Mouse (Mus musculus): ENCODE data around the gene Tmem132d.

Gene Tmem132d

GRCm38 (mm10) chr5:128432916-128433315 lies at the start of gene Tmem132d:
Gene Tmem132d, minus strand, starts transcription at chr5:128433077.
- DNase-seq: no peak

DNA sequence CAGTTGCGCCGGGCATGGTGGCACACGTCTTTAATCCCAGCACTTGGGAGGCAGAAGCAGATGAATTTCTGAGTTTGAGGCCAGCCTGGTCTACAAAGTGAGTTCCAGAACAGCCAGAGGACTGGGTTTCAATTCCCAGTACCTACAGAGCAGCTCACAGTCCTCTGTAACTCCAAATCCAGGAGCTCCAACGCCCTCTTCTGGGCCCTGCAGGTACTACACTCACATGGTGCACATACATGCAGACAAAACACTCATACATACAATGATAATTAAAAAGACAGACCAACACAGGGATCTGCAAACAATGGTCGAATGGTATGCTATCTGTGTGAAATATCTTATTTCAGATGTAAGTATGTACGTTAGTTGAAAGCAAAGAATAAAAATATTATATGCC lies 47.9 kb upstream of the Tmem132d start:
- DNase-seq: no peak

DNA sequence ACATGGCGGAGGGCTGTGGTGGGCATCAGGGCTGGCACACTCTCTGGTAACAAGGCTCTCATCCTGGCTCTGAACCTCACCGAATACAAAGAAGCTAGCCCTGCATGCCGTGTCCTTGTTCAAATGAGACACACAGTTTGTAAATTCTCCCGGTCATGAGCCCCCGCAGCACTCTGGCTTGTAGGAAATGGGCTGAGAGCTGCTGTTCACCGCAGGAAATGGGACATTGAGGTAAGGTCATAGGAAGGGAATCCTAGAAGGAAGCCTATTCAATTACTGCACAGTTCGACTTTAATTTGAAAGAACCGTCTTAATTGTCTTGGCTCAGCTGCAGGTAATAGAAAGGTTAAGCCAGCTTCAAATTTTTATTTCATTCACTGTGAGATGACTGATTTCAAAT lies 42.5 kb upstream of the Tmem132d start:
- DNase-seq: no peak

DNA sequence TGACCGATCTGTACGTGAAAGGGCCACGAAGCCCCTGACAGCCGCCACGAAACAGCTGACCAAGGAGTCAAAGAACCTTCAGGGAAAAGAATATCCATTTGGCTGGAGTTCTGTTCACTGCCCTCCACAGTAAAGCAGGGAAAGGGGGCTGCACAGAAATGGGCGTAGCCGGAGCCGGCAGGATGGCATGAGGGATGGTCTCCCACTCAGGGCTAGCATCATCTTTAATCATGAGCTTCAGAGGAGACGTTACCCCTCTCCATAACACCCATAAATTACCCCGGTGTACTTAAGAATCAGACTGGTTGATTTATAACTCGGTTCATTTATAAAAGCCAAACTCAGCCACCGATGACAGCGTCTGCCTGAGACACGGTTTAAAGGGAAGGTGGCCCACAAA lies 36.9 kb upstream of the Tmem132d start:
- no peak for DNase-seq

GRCm38 (mm10) chr5:128464514-128464913 lies 31.6 kb upstream of the Tmem132d start:
- no peak for DNase-seq

DNA sequence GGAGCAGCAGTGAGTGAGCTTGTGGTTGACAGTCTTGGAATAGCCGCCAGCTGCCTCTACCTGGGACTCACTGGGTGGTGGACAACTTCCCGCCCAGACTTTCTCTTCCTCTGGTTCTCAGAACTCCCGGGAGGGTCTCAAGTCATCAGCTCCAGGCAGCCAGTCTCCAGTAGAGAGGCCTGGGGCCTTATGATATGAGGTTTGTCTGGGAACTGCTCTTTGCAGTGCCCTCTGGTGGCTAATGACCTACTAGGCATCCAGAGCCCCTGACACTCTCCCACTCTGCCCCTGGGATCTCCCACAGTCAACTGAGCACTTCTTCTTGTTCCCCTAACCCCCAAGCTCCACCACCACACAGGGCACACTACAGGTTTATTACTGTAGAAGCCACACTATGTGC lies 27.7 kb upstream of the Tmem132d start:
- no peak for DNase-seq

DNA sequence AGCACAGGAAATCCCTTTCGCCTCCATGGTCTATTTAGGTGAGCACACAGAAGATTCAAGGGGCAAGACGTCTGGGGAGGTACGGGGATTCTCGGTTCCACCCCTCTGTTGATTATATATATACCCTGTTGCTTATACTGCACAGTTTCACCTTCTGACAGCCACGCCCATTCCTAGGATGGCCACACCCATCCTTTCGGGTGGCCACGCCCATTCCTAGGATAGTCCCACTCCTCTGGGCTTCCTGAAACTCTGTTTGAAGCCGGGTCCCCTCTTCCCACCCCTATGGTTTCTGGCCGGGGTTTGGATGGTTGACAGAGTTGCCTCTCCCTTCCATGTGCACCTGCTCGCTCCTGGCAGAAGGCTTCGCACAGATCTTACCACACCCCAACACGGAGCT lies 22.9 kb upstream of the Tmem132d start:
- no peak for DNase-seq

GRCm38 (mm10) chr5:128452196-128452595 lies 19.3 kb upstream of the Tmem132d start:
- DNase-seq: no peak

DNA sequence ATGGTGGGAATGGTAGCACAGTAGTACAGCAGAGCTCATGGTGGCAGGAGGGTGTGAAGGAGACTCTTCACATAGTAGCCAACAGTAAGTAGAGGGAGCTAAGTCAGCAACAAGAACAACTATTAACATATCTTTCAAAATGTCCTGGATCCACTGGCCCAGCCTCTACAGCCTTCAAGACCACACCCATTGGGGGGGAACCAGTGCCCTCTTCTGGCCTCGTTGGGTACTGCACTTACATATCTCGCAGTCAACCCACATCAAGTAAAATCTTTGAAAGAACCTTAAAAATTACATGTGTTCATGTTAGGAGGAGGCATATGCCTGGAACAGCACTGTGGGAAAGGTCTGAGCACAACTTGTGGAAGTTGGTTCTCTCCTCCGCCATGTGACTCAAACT lies 17.9 kb upstream of the Tmem132d start:
- no peak for DNase-seq

DNA sequence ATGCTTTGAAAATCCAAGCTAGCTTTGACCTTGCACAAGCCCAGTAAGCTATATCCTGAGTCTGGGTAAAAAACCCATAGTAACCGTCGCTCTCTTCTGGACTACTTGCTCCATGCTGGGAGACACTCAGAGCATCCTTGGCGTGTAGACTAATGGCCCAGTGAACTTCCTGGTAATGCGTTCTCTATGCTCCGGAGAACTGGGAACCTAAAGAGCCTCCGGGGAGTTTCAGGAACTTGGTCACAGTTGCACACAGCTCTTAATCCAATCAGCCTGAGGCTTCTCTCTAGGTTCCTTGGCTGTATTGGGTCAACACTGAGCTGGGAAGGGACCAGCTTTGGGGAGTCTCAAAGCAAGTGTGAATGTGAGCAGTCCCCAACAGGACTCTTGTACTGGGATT lies 12.0 kb upstream of the Tmem132d start:
- DNase-seq: no peak

- no peak for DNase-seq
Observed at GRCm38 (mm10) chr5:128443848-128444247, 11.0 kb upstream of the Tmem132d start.

DNA sequence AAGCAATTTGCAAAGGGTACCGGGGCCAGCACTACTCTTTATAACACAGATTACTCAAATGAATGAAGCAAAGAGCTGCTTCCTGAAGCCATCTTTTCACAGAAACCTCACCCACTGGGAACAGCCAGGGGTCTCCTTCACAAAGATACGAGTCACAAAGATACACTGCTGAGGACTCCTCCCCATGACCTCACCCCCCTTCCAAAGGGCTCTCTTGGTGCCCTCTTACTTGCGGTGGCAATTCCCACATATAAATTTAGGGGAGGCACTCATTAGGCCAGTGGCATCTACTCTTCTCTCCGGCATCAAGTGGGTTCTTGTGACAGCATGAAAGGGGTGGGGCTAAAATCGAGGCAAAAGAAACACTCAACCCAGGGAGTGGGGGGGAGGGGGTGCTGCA lies 8.2 kb upstream of the Tmem132d start:
- DNase-seq: no peak

DNA sequence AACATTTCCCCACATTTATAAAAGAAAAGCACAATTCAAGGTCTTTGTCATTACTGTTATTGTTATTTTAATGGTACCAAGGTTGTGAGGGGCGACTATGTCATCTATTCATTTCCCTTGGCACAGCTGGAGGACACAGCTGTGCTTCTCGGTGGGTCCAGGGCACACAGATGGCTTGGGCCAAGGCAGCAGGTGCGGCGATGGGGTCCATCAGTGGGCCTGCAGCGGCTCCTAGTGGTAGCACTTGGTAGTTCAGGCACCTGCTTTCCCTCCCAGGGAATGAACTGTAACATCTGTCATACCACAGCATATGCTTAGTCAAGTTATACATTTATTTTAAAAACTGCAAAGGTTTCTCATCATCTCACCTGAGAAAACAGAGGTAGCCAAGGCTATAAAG lies 7.0 kb upstream of the Tmem132d start:
- DNase-seq: peak; percentile 21

- DNase-seq: no peak
Observed at GRCm38 (mm10) chr5:128438078-128438477, 5.2 kb upstream of the Tmem132d start.

DNA sequence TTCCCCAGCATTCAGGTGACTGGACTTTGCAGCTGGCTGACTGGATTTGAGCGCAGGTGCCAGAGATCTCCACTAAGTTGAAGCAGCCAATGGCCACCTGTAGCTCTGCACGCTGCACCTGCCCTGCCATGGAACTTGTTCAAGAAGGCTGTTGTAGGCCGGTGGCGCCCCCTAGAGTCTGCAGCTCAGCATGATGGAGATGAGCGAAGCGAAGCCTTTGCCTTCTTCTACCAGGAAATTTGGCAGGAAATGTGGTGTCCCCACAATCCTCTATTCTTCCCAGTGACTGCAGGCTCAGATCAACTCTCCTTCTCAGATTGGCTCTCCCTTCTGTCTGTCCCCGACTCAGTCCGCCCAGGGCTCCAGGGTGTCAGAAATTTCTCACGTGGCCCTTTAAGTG lies 4.0 kb upstream of the Tmem132d start:
- no peak for DNase-seq

DNA sequence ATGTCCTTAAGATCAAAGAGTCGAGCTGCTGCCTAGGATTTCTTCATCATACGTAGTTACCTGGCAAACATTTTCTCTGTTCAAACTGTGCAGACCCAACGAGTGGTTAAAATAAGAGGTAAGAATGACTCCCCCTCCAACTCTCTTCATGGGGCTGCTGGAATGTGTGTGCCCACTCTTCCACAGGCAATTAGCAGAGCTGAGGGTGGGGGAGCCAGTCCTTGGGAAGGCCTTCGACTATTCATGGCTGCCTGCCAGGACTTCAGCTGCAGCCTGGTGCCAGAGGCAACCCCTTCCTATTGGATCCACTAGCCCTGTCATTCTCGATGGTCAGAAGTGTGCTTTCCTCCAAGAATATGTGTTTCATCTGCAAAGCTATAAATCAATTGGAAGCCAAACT lies 2.8 kb upstream of the Tmem132d start:
- no peak for DNase-seq

DNA sequence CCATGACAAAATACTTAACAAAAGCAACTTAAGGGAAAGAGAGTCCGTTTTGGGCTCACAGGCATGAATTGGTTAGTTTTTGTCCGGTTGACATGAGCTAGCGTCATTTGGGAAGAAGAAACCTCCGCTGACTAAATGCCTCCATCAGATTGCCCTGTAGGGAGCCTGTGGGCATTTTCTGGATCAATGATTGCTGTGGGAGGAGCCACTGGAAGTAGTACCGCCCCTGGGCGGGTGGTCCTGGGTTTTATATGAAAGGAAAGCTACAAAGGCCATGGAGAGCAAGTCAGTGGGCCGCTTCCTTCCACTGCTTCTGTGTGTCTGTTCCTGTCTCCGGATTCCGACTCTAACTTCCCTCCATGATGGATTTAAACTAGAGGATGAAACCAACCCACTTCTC lies 909 bp upstream of the Tmem132d start:
- no peak for DNase-seq

DNA sequence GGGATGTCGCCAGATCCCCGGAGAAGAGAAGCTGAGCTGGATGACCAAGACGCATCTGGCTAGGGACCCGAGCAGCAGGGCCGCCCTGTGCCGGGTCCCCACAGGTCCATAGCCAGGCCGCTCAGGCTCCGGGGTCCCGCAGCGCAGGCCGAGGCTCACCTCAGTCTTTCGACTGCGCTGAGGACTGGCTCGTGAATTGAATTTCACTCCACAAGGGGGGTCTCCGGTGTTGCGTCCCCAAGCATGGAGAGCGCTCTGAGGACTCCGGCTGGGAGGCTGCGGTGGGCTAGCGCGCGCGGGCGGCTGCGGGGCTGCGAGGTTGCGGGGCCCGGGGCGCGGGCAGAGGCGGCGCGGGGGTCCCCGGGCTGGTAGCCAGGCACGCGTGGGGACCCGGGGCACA lies 455 bp downstream of the Tmem132d start:
- no peak for DNase-seq

GRCm38 (mm10) chr5:128424636-128425035 lies 8.2 kb downstream of the Tmem132d start:
- no peak for DNase-seq

DNA sequence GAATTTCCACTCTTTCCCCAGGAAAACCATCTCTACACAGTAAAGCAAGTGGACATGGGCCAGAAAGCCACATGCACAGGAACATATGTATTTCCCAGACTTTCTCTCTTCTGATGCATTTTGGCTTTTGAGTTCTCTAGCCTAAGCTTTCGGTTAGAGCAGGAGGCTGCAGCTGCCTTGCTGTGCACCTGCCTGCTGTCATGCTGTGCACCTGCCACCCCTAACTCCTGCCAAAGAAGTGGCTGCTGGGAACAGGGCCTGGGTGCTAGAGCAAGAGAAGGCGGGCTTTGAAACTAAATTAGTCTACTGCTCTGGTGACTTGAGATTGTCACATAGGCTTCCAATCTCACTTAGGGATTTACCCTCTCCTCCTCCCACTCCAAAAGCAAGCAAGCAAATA lies 8.7 kb downstream of the Tmem132d start:
- DNase-seq: no peak

DNA sequence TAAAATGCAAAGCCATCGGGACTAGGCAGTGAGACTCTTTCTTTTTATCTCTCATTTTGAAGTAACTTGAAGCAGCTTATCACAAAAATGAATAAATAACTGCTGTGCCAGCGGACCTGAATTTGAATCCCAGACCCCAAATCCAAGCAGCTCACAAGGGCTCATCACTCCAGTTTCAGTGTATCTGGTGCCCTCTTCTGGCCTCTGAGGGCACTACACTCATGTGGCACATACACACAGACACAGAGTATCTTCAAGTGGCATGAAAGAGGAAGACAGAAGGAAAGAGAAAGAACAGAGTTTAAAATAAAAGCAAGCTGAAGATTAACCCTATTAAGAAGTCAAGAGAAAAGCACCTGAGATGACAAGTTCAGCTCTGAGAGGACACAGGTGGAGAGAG lies 10.8 kb downstream of the Tmem132d start:
- no peak for DNase-seq

DNA sequence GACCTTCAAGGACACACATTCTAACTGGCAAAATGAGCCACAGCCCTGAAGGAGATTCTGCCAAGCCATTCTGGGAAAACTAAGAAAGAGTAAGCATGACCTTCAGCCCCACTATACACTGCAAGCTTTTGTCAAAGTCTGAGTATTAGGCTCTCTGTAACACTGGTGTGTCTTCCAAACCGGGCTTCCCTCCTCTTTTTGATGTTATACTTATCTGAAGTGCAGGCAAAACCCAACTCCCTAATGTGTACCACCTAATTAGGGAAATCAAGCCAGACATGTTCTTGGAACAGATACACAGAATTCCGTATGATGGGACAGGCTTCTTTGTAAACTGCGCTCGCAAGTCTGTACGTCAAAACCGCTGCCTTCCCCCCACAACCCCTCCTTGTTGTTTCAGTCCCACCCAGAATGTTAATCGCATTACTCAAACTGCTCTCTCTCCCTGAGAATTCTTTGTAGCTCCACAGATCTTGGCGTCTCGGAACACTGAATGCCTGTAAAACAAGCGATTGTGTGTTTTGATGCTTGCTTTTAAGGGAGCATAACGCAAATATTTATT lies 14.6 kb downstream of the Tmem132d start:
- DNase-seq: no peak

DNA sequence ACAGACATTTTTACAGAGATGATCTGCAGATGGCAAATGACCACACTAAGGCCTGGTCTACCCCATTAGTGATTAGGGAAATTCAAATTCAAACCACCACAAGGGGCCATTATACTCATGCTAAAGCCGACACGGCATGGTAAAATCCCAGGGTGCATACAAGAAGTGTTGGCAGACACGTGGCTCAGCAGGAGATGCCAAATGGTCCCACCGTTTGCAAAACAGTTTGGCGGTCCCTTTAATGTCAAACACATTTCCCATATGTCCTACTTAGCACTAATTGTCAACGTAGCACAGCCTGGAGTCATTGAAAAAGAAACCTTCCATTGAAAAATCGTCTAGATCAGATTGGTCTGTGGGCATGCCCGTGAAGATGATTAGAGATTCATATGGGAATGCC lies 18.8 kb downstream of the Tmem132d start:
- DNase-seq: no peak

- DNase-seq: no peak
Observed at GRCm38 (mm10) chr5:128412306-128412705, 20.6 kb downstream of the Tmem132d start.

DNA sequence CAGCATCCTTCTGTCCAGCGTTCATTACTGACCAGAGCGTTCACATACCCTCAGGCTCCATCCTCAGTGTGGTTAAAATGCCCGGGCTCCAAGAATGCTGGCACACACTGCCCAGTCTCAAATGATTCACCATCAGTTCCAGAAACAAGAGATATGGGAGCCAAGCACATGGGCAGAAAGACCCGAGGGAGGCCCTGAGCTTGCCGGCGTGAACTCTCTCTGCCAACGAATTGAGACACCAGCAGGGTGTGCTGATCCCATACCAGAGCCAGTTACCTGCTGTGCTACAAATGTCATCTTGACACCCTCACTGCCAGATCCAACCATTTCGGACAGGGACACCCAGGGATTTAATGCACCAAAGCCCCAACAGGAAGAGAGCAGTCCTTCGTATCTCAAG lies 25.3 kb downstream of the Tmem132d start:
- DNase-seq: no peak

DNA sequence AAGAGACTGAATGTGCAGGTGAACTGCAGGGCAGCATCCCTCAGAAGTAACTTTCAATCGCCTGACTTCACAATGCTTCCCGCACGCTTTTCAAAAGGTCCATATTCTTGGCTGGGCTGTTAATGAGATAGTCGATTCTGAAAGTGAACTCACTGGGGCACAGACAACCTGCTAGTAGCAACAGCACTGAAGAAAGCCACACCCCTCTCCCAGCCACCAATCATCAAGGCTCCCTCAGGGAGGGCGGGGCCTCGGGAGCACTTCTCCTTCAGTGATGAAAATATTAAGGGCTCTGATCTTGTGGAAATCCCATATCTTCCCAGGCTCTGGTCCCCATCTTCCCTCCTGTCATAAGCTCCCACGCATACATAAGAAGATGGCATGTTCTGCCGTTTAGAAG lies 27.8 kb downstream of the Tmem132d start:
- no peak for DNase-seq
